Mouse (Mus musculus) adrenal gland, adult 10 weeks (tissue): Measurements from ENCODE around the gene Slc25a5. TPM values are rescaled to one million over a fixed set of nuclear protein-coding genes. Genes with fewer than 3 reads are reported as not detected.

Experiments
- polyA plus RNA-seq: library from polyadenylated mRNA; stranded (reverse); fragments of 350-450 nt; fragmentation: Illumina TruSeq; extraction: RNeasy Lipid Tissue Mini Kit (QIAGEN cat#74804); gene quantifications from one replicate; pipeline ENCODE4 v1.2.3, GENCODE M21; 2014; ENCODE audit warnings: low read depth, low replicate concordance

Gene Slc25a5
- 448 TPM for polyA plus RNA-seq

DNA sequence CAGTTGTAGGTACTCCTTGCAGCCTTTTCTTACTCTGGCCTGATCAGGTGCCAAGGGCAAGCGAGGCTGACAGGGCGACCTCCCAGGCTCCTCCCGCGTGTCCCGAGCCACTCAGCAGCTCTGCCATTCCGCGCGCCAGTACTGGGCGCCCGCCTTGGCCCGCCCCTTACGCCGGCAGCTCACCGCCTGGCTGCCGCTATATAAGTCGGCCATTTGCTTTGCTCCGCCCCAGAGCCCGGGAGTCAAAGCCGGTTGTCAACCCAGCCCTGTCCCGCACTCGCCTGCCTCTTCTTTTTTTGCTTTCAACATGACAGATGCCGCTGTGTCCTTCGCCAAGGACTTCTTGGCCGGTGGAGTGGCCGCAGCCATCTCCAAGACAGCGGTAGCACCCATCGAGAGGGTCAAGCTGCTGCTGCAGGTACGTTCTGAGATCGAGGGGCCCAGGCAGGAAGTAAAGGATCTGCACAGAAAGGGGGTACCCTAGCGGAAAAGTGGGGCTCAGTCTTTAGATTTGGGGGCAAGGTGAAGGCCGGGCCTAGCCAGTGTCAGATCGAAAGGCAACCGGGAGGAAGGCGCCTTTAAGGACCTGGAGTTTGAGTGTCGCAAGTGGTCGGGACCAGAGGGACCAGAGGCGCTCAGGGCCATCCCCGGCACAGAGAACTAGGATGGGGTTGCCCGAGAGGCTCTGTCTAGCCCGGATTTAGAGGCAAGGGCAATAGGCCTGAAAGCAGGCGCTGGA lies at the start of gene Slc25a5:
Gene Slc25a5 (plus strand): TSS at position 228 of the 739 bp plus-strand sequence.

Other genes starting within 250 kb of the Slc25a5 start
- 2,371 TPM for gene Pgrmc1, start 197.4 kb upstream of the Slc25a5 start, polyA plus RNA-seq
- 33.6 TPM for gene Akap17b, start 150.3 kb upstream of the Slc25a5 start, polyA plus RNA-seq
- gene Slc25a43, start 52.0 kb upstream of the Slc25a5 start, polyA plus RNA-seq = 2.0 TPM
- 163 TPM for gene Ube2a, start 78.2 kb downstream of the Slc25a5 start, polyA plus RNA-seq
- gene C330007P06Rik, start 78.5 kb downstream of the Slc25a5 start, polyA plus RNA-seq = 179 TPM
- 27.5 TPM for gene Nkrf, start 107.2 kb downstream of the Slc25a5 start, polyA plus RNA-seq
- gene Sept6, start 196.1 kb downstream of the Slc25a5 start, polyA plus RNA-seq = 24.4 TPM